Mouse (Mus musculus) spleen, adult 2 months (tissue): ENCODE results near the gene Kctd15. TPM values are rescaled to one million over a fixed set of nuclear protein-coding genes. Genes with fewer than 3 reads are reported as not detected.

Experiments used
- DNase-seq, 2 experiments: peaks; one replicate each; pipeline versions ENCODE4 v3.0.0 to v3.0.0-alpha.2; 2012 to 2021; ENCODE audit warnings: low spot score in 2 of 2, low read depth in 1 of 2
- H3K27ac ChIP-seq: fragments of 200-500 bp; 2 replicates; pipeline ENCODE4 v1.5.1; 2012; ENCODE audit warnings: low read length, inconsistent platforms; ENCODE audit not compliant: insufficient read depth
- H3K27me3 ChIP-seq: fragments of 200-500 bp; 2 replicates; pipeline ENCODE4 v1.6.1; 2012; ENCODE audit warnings: mild to moderate bottlenecking, moderate library complexity, low read length, inconsistent platforms; ENCODE audit not compliant: control insufficient read depth, insufficient read depth
- H3K36me3 ChIP-seq: fragments of 200-500 bp; 2 replicates; pipeline ENCODE4 v1.6.1; 2012; ENCODE audit warnings: mild to moderate bottlenecking, low read length, inconsistent platforms; ENCODE audit not compliant: control insufficient read depth, insufficient read depth
- H3K4me1 ChIP-seq: fragments of 200-500 bp; 2 replicates; pipeline ENCODE4 v1.6.1; 2011; ENCODE audit warnings: inconsistent platforms; ENCODE audit not compliant: control insufficient read depth, insufficient read depth, insufficient read length
- H3K4me3 ChIP-seq: fragments of 200-500 bp; 2 replicates; pipeline ENCODE4 v1.5.1; 2011; ENCODE audit warnings: mild to moderate bottlenecking, inconsistent platforms; ENCODE audit not compliant: insufficient read depth, insufficient read length; ENCODE audit errors: extremely low read depth
- CTCF ChIP-seq: fragments of 200-500 bp; IDR thresholded peaks from 2 replicates; pipeline ENCODE4 v1.5.1; 2011; ENCODE audit warnings: mild to moderate bottlenecking, inconsistent platforms; ENCODE audit not compliant: insufficient read depth, insufficient read length, insufficient replicate concordance; ENCODE audit errors: extremely low read depth
- POLR2A ChIP-seq: fragments of 200-500 bp; IDR thresholded peaks from 2 replicates; pipeline ENCODE4 v1.6.1; 2011; ENCODE audit warnings: low read depth, low read length, inconsistent platforms
- WGBS: fragments of 180-500 bp; shearing (Covaris S2); methylation state at CpG from one replicate; pipeline ENCODE4 v1.1.7; 2018; 5-methylcytosine and 5-hydroxymethylcytosine counted together
- polyA plus RNA-seq: library from polyadenylated mRNA; depleted of rRNA; stranded (reverse); fragments of >200 nt; gene quantifications from 2 replicates; pipeline ENCODE4 v1.2.3, GENCODE M21; 2012

The Kctd15 gene
- polyA plus RNA-seq, 1 experiment = 7.4 TPM

- TF ChIP-seq POLR2A (no peak), CTCF (no peak)
- H3K36me3 ChIP-seq = no peaks in the 10 kb centered on the region
- H3K4me3 ChIP-seq = no peak overlapping the region
- no peak overlapping the region for H3K27ac ChIP-seq
- no peaks in the 10 kb centered on the region for H3K27me3 ChIP-seq
- DNase-seq = no peak
- WGBS = 85% methylated on average over 12 of the region's 12 CpGs
- H3K4me1 ChIP-seq = no peaks in the 10 kb centered on the region
These were observed 10.3 kb downstream of the Kctd15 start for GRCm38 (mm10) chr7:34646144-34646795.

DNA sequence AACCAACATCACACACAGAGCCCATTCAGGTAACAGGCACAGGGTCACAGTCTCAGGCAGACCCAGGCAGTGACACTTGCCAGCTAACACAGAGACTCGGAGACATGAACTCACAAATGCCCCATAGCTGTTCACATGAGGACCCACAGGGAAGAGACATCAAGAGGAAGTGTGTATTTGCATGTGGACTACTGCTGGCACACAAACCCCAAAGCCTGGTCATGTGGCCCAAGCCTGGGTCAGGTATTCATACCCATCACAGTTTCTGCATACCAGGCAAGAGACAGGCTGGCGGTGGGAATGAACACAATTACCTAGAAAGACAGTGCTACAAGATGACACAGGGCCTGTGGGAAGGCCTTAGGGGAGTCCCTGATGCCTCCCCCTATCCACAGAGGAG lies 10.9 kb downstream of the Kctd15 start:
- Histone ChIP-seq H3K27me3 (no peaks in the 10 kb centered on the region), H3K36me3 (no peaks in the 10 kb centered on the region), H3K4me1 (no peaks in the 10 kb centered on the region), H3K27ac (no peak overlapping the region), H3K4me3 (no peak overlapping the region)
- DNase-seq = no peak
- TF ChIP-seq POLR2A = no peak
- no peak for TF ChIP-seq CTCF
- WGBS = 83% methylated on average over 2 of the region's 2 CpGs

GRCm38 (mm10) chr7:34644591-34644990 lies 11.9 kb downstream of the Kctd15 start:
- no peak for DNase-seq
- 94% methylated on average over 18 of the region's 18 CpGs for WGBS
- TF ChIP-seq POLR2A (no peak), CTCF (no peak)
- Histone ChIP-seq H3K27me3 (no peaks in the 10 kb centered on the region), H3K4me3 (no peak overlapping the region), H3K36me3 (no peaks in the 10 kb centered on the region), H3K4me1 (no peaks in the 10 kb centered on the region), H3K27ac (no peak overlapping the region)

- no peak for DNase-seq
- Histone ChIP-seq H3K27ac (no peak overlapping the region), H3K4me3 (no peak overlapping the region), H3K4me1 (no peaks in the 10 kb centered on the region), H3K27me3 (no peaks in the 10 kb centered on the region), H3K36me3 (no peaks in the 10 kb centered on the region)
- TF ChIP-seq CTCF (no peak), POLR2A (no peak)
- 88% methylated on average over 6 of the region's 6 CpGs for WGBS
These were observed 13.2 kb downstream of the Kctd15 start for GRCm38 (mm10) chr7:34643329-34643728.

- H3K4me1 ChIP-seq = no peaks in the 10 kb centered on the region
- H3K4me3 ChIP-seq = no peak overlapping the region
- H3K27ac ChIP-seq = no peak overlapping the region
- TF ChIP-seq CTCF (no peak), POLR2A (no peak)
- DNase-seq = no peak
- 85% methylated on average over 13 of the region's 13 CpGs for WGBS
- H3K27me3 ChIP-seq = no peaks in the 10 kb centered on the region
- H3K36me3 ChIP-seq = no peaks in the 10 kb centered on the region
These were observed 14.6 kb downstream of the Kctd15 start for GRCm38 (mm10) chr7:34641968-34642367.

DNA sequence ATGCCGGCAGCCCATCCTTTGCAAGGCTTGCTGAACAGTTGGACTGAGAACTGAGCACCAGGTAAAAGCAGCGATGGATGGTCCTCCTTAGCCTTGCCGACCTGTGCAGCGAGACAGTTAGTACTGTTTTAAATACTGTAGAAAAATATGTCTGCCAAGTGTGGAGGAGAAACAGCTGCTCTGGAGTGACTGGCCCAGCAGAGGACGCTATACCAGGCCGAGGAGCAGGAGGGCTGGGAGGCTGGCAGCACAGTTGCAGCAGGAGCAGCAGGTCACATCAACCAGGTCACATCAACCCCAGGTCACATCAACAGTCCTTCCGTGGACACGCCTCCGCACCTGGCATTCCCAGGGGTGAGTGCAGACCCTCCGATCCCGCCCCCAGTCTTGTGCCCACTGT lies 16.7 kb downstream of the Kctd15 start:
- DNase-seq = no peak
- Histone ChIP-seq H3K4me1 (no peaks in the 10 kb centered on the region), H3K36me3 (no peaks in the 10 kb centered on the region), H3K27ac (no peak overlapping the region), H3K27me3 (no peaks in the 10 kb centered on the region), H3K4me3 (no peak overlapping the region)
- WGBS = 89% methylated on average over 11 of the region's 11 CpGs
- TF ChIP-seq POLR2A (no peak), CTCF (no peak)

GRCm38 (mm10) chr7:34636661-34637060 lies 19.9 kb downstream of the Kctd15 start:
- TF ChIP-seq CTCF (no peak), POLR2A (no peak)
- no peaks in the 10 kb centered on the region for H3K4me1 ChIP-seq
- no peak overlapping the region for H3K27ac ChIP-seq
- no peak for DNase-seq
- H3K27me3 ChIP-seq = no peaks in the 10 kb centered on the region
- H3K36me3 ChIP-seq = no peaks in the 10 kb centered on the region
- WGBS = 82% methylated on average over 4 of the region's 4 CpGs
- H3K4me3 ChIP-seq = no peak overlapping the region
